Mouse (Mus musculus): ENCODE results near the gene Asic3.

DNA sequence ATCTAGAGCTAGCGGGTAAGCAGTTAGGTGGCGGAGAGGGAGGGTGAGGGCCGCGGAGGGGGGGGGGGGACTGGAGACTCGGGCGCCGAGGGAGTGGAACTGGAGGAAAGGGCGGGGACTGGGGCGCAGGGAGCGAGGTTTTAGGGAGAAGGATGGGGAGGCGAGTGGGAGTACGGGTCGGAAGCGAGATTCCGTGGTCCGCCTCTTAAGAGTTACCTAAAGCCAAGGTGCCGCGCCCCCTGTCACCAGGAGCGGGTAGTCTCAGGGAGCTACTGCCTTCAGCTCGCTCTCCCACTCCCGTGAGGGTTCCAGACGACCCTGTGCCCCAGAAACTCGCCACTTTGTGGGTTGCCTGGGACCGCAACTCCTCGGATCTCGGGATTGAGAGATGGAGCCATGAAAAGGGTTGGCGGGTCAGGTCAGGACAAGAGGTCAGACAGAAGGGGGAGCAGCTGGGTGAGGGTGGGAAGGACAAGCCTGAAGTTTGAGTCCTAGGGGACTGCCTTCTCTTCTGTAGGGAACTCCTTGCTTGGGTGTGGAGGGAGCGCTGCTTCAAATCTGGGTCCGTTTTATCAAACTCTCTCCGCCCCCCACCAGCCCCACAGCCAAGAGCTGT, 12.3 kb downstream of the Asic3 start:
- no peak for TF ChIP-seq CTCF (IDR thresholded peaks at IDR 0.05; ENCODE audit: extremely low read depth, insufficient read depth, insufficient read length, insufficient replicate concordance)
- no peak for TF ChIP-seq POLR2A (IDR thresholded peaks at IDR 0.05; ENCODE audit: low read depth, low read length)

Data from spleen, adult 2 months (tissue).